Mouse (Mus musculus) neural tube, embryonic 13.5 days (tissue): ENCODE results near the gene Pcyt1b. TPM values are rescaled to one million over a fixed set of nuclear protein-coding genes. Genes with fewer than 3 reads are reported as not detected.

ENCODE experiments used
- ATAC-seq: fragments of 200-750 bp; cut with Nextera tagmentation; 2 replicates; pipeline ENCODE4 v1.8.0; 2017; ENCODE audit warnings: low read depth, mild to moderate bottlenecking, moderate TSS enrichment, moderate library complexity
- H3K27ac ChIP-seq: fragments of 300-500 bp; sonication (generic); replicated peaks from 2 replicates; pipeline ENCODE4 v1.5.1; 2015; ENCODE audit warnings: moderate library complexity, mild to moderate bottlenecking, inconsistent platforms
- H3K27me3 ChIP-seq: fragments of 300-500 bp; sonication (generic); 2 replicates; pipeline ENCODE4 v1.6.1; 2015; ENCODE audit warnings: mild to moderate bottlenecking, inconsistent platforms
- H3K36me3 ChIP-seq: fragments of 300-500 bp; sonication (generic); 2 replicates; pipeline ENCODE4 v1.6.1; 2015; ENCODE audit warnings: mild to moderate bottlenecking, inconsistent platforms
- H3K4me1 ChIP-seq: fragments of 300-500 bp; sonication (generic); replicated peaks from 2 replicates; pipeline ENCODE4 v1.6.1; 2015; ENCODE audit warnings: inconsistent platforms
- H3K4me2 ChIP-seq: fragments of 300-500 bp; sonication (generic); 2 replicates; pipeline ENCODE4 v1.6.1; 2015; ENCODE audit warnings: inconsistent platforms, mild to moderate bottlenecking, moderate library complexity
- H3K4me3 ChIP-seq: fragments of 300-500 bp; sonication (generic); 2 replicates; pipeline ENCODE4 v1.5.1; 2015; ENCODE audit warnings: mild to moderate bottlenecking, inconsistent platforms
- H3K9ac ChIP-seq: fragments of 300-500 bp; sonication (generic); 2 replicates; pipeline ENCODE4 v1.6.1; 2015; ENCODE audit warnings: moderate library complexity, mild to moderate bottlenecking, inconsistent platforms
- H3K9me3 ChIP-seq: fragments of 300-500 bp; sonication (generic); 2 replicates; pipeline ENCODE4 v1.6.1; 2016; ENCODE audit warnings: inconsistent platforms
- WGBS: fragments of 180-500 bp; shearing (Covaris S2); methylation state at CpG from one replicate; pipeline ENCODE4 v1.1.7; 2015; 5-methylcytosine and 5-hydroxymethylcytosine counted together
- polyA plus RNA-seq: library from polyadenylated mRNA; unstranded; fragments of >200 nt; fragmentation: Nextera tagmentation; extraction: Ambion mirVana; gene quantifications from 2 replicates; pipeline ENCODE4 v1.2.1, GENCODE M21; 2015

Pcyt1b gene
- polyA plus RNA-seq, 1 experiment from 2014 or later = 21.8 TPM

DNA sequence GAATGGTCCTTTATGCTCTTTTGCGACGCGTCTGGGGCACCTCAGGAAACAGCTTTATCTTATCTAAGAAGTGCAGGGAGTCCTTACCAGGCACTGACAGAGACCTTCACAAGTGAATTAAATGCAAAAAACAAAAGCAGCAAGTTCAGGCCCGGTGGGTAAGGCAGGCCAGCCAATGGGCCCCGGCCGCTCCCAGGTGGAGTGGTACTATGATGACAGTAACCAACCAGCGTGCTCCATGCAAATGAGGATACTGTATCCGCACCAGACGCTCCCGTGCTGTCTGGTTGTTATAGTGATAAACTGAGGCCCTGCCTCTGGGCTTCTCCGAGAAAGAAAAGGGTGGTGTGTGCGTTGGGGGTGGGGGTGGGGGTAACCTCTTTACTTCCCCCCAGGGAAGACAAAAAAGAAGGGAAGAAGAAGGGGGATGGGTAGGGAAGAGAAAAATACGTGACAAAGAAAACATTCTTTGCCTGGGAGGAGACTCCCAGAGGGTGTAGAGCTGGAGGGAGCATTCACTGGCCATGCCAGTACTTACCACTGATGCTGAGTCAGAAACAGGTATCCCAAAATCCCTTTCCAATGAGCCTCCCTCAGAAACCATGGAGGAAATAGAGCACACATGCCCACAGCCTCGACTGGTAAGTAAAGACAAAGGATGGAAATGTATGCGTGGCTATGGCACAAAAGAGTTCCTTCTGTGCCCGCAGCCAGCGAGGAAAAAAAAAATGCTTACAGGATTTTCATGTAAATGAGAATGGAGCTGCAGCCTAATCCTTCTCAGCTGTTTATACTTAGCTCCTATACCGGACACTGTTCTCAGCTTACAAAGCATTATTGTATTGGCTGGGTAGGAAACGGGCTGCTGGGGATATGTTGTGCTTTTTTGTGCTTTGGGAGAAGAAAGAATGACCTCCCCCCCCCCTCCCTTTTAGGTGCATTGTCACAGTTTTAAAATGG lies 20.5 kb downstream of the Pcyt1b start:
- no peaks in the 10 kb centered on the region for H3K27me3 ChIP-seq
- WGBS = 14% methylated on average over 19 of the region's 19 CpGs
- H3K36me3 ChIP-seq = no peaks in the 10 kb centered on the region
- H3K9ac ChIP-seq = peak overlapping the region; percentile 71
- peak overlapping the region; percentile 57 for H3K4me2 ChIP-seq
- H3K4me1 ChIP-seq = peaks cover 9% of the 10 kb centered on the region
- ATAC-seq = peak; percentile 100
- no peaks in the 10 kb centered on the region for H3K9me3 ChIP-seq
- peak overlapping the region; percentile 90 for H3K27ac ChIP-seq
- peak overlapping the region; percentile 41 for H3K4me3 ChIP-seq

DNA sequence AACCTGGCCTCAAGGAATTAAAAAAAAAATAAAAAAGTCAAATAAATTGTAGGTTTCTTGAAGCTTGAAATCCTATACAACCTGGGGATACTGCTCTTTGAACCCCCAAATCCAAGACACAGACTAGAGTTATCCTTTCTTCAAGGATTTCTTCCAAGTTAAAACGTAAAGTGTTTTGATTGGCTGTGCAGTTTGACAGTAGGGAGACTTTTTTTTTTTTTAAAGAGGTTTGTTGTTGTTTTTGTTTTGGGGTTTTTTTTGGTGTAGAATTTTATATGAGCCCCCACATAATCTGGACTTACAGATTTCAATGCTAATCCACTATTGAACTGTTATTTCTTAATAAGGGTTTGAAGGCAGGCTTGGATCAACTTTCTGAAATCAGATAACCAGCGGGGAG lies 21.6 kb downstream of the Pcyt1b start:
- 70% methylated on average over 2 of the region's 2 CpGs for WGBS
- H3K9ac ChIP-seq = peak overlapping the region; percentile 71; the same call in 1 of the 2 replicates

DNA sequence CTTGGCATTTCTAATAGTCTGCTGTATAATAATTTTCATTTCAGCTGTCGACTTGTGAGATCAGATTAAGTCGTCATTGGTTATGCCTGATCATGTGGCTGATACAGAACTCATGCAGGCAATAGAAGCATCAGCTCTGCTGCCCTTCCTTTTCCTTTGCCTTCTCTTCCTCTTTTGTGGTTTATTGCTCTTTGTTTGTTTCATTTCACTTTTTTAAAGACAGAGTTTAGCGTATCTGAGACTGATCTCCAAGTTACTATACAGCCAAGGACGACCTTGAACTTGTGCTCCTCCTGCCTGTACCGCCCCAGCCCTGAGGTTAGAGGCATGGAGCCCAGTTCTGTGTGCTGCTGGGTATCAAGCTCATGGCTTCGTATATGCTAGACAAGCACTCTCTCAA lies 34.6 kb downstream of the Pcyt1b start:
- Histone ChIP-seq H3K36me3 (no peaks in the 10 kb centered on the region), H3K4me3 (no peak overlapping the region), H3K9ac (no peak overlapping the region), H3K4me1 (no peaks in the 10 kb centered on the region), H3K27ac (no peak overlapping the region), H3K27me3 (no peaks in the 10 kb centered on the region), H3K4me2 (no peak overlapping the region), H3K9me3 (no peaks in the 10 kb centered on the region)
- no peak for ATAC-seq
- 79% methylated on average over 6 of the region's 6 CpGs for WGBS

More for the DNA sequence above, 21.6 kb downstream of the Pcyt1b start:
- peaks cover 9% of the 10 kb centered on the region for H3K4me1 ChIP-seq
- peak overlapping the region; percentile 90 for H3K27ac ChIP-seq
- H3K36me3 ChIP-seq = no peaks in the 10 kb centered on the region
- peak overlapping the region; percentile 41 for H3K4me3 ChIP-seq
- no peaks in the 10 kb centered on the region for H3K27me3 ChIP-seq
- no peak for ATAC-seq
- no peaks in the 10 kb centered on the region for H3K9me3 ChIP-seq
- H3K4me2 ChIP-seq = peak overlapping the region; percentile 57

DNA sequence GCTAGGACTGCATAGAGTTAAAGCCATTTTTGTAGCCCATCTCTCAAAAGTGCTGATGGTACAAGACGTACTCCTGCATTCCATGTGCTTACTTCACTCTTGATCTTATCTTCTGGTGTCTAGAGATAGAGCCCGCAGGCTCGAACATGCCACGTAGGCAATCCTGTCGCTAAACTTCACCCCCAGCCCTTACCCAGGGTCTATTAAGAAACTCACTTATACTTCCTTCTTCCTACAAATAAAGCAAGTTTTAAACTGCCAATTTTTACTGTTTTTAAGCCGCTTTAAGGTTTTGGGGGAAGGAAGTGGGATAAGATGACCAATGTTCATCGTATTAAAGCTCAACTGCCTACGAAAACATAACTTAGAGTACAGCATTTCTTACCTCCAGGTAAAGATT lies 36.0 kb downstream of the Pcyt1b start:
- no peak for ATAC-seq
- no peaks in the 10 kb centered on the region for H3K9me3 ChIP-seq
- H3K4me2 ChIP-seq = no peak overlapping the region
- whole genome bisulfite sequencing = 84% methylated on average over 8 of the region's 8 CpGs
- no peaks in the 10 kb centered on the region for H3K27me3 ChIP-seq
- H3K27ac ChIP-seq = no peak overlapping the region
- no peak overlapping the region for H3K4me3 ChIP-seq
- H3K9ac ChIP-seq = no peak overlapping the region
- no peaks in the 10 kb centered on the region for H3K36me3 ChIP-seq
- no peaks in the 10 kb centered on the region for H3K4me1 ChIP-seq

DNA sequence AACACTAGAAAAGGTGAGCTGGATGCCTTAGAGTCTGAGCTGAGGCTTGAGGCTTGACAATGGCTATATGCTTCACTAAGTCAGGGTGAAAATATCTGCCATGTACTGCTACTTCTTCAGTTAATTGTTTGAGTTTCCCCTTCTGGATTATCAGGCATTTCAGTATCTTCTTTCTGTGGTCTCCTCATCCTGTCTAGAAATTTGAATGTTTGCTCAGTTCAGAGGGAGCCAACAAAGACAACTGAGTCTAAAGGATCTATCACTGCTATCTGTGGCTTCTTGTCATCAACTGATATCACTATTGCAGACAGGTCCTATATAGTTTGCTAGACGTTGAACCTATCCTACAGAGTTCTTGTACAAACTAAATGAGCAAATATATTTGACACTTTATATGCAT lies 42.9 kb downstream of the Pcyt1b start:
- H3K4me1 ChIP-seq = 0 out of 2 replicates have a peak, but pooled peaks cover 7% of the 10 kb centered on the region
- H3K9ac ChIP-seq = no peak overlapping the region
- H3K27me3 ChIP-seq = no peaks in the 10 kb centered on the region
- ATAC-seq = no peak
- no peak overlapping the region for H3K27ac ChIP-seq
- no peaks in the 10 kb centered on the region for H3K36me3 ChIP-seq
- H3K4me3 ChIP-seq = no peak overlapping the region
- no peaks in the 10 kb centered on the region for H3K9me3 ChIP-seq
- H3K4me2 ChIP-seq = no peak overlapping the region
- WGBS = 89% methylated on average over 1 of the region's 1 CpGs

DNA sequence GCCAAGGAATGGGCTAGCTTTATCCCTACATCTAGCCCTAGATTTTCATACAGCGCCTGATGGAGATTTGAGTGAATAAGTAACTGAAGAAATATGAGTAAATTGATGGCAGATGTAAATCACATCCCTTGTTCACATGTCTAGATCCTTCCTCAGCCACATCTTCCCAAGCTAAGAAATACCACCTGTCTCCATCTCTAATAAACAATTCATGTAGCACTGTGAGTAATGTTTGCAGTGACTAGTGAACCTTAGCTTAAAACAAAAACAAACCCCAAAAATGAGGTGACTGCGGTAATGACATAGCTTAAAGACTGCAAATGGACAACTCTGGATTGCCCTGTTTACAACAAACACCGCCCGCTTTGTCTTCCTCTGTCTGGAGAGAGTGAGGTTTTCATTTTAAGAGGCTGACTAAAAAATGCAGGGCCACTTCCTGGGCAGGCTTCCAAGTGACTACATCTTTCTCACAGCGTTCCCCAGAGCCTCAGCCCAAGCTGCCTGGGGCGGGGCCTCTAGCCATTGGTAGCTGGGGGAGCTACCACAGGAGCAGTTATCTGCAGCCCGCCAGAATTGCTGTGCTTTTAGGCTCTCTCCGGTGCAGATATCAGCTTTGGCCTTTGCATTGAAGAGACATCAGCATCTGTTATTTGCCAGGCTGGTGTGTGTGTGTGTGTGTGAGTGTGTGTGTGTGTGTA lies 46.0 kb downstream of the Pcyt1b start:
- Histone ChIP-seq H3K4me1 (0 out of 2 replicates have a peak, but pooled peaks cover 7% of the 10 kb centered on the region), H3K27ac (no peak overlapping the region), H3K4me3 (no peak overlapping the region), H3K27me3 (no peaks in the 10 kb centered on the region), H3K9ac (no peak overlapping the region), H3K36me3 (no peaks in the 10 kb centered on the region), H3K4me2 (peak overlapping the region; percentile 5; the same call in 1 of the 2 replicates), H3K9me3 (no peaks in the 10 kb centered on the region)
- 48% methylated on average over 8 of the region's 8 CpGs for WGBS
- peak; percentile 79 for ATAC-seq

DNA sequence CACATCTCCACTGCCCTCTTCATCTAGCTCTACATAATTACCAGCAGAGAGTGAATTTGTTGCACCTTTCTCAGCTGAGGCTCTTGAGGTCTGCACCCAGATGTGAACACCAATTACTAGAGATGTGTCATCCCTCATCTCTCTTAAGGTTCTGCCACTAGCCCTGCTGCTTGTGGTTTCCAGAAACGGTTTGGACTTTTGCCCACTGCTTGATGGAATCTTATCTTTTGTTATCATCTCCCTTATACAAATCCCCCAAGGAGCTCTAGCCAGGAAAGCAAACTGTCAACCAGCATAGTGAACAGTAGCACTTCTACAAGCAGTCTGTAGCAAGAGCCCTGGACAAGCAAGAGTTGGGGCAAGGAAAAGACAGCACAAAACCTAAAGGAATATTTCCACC lies 57.9 kb downstream of the Pcyt1b start:
- WGBS = 78% methylated on average over 1 of the region's 1 CpGs
- no peak overlapping the region for H3K4me3 ChIP-seq
- H3K9me3 ChIP-seq = no peaks in the 10 kb centered on the region
- no peaks in the 10 kb centered on the region for H3K27me3 ChIP-seq
- H3K4me1 ChIP-seq = no peaks in the 10 kb centered on the region
- H3K9ac ChIP-seq = no peak overlapping the region
- ATAC-seq = no peak
- H3K36me3 ChIP-seq = no peaks in the 10 kb centered on the region
- no peak overlapping the region for H3K27ac ChIP-seq
- H3K4me2 ChIP-seq = no peak overlapping the region

DNA sequence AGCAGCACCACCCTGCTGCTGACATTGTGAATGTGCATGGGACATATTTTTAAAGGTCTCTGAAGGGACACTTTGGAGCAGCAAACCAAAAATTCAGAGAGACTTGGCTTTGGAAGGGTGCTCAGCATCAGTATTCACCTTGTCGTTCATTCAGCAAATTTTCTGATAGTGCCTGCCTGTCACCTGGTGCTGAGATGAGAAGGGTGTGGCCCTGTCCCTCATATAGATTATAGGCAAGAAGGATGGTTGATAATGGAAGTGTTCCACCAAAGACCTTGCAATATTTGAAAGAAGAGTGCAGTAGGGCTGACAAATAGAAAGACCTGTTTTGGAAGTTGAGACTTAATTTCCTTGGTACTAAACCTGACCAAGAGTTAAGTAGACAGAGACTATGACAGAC lies 74.9 kb downstream of the Pcyt1b start:
- 0 out of 2 replicates have a peak, but pooled peaks cover 4% of the 10 kb centered on the region for H3K36me3 ChIP-seq
- no peaks in the 10 kb centered on the region for H3K9me3 ChIP-seq
- no peak overlapping the region for H3K4me2 ChIP-seq
- H3K4me3 ChIP-seq = no peak overlapping the region
- no peak overlapping the region for H3K27ac ChIP-seq
- 81% methylated on average over 1 of the region's 1 CpGs for WGBS
- ATAC-seq = no peak
- no peak overlapping the region for H3K9ac ChIP-seq
- no peaks in the 10 kb centered on the region for H3K27me3 ChIP-seq
- H3K4me1 ChIP-seq = 0 out of 2 replicates have a peak, but pooled peaks cover 9% of the 10 kb centered on the region

DNA sequence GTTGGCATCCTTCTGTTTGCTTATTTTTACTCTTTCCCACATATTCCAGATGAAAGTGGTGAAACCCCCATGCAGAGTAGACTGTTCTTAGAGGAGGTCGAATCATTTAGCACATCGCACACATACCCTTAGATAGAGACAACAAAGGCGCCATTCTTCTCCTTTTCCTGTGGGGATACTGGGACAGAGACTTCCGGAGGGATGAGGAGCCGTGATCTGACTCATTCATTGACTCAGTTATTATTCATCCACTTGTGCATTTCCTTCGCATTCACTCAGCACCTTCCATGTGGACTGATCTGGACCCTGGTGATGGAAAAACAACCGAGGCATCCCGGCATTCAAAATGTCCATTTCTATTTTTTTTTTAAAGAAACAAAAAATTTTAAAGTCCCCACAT lies 76.2 kb downstream of the Pcyt1b start:
- WGBS = 74% methylated on average over 8 of the region's 8 CpGs
- H3K4me3 ChIP-seq = no peak overlapping the region
- H3K27me3 ChIP-seq = no peaks in the 10 kb centered on the region
- 0 out of 2 replicates have a peak, but pooled peaks cover 9% of the 10 kb centered on the region for H3K4me1 ChIP-seq
- peaks cover 13% of the 10 kb centered on the region for H3K36me3 ChIP-seq
- no peak for ATAC-seq
- no peak overlapping the region for H3K9ac ChIP-seq
- no peaks in the 10 kb centered on the region for H3K9me3 ChIP-seq
- no peak overlapping the region for H3K27ac ChIP-seq
- H3K4me2 ChIP-seq = no peak overlapping the region

DNA sequence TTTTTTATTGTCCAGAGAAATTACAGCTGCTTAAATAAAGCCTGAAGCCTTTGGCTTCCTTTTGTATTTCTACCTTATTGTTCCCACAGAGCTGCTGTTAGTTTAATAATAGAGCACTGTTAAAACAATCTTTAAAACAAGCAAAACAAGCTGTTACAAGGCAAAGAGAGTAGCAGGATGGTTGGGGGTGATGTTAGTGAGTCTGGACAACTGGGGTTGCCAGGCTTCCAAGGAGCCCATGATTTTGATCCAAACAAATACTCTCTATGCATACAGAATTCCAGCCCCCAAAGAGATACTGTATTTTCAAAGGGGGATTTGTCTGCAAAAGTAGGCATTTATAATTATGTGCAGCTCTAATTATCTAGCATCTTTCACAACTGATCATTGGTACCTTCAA lies 77.7 kb downstream of the Pcyt1b start:
- Histone ChIP-seq H3K4me3 (no peak overlapping the region), H3K4me2 (no peak overlapping the region), H3K36me3 (peaks cover 13% of the 10 kb centered on the region), H3K27ac (no peak overlapping the region), H3K9me3 (no peaks in the 10 kb centered on the region), H3K27me3 (no peaks in the 10 kb centered on the region), H3K4me1 (0 out of 2 replicates have a peak, but pooled peaks cover 9% of the 10 kb centered on the region), H3K9ac (no peak overlapping the region)
- no peak for ATAC-seq

DNA sequence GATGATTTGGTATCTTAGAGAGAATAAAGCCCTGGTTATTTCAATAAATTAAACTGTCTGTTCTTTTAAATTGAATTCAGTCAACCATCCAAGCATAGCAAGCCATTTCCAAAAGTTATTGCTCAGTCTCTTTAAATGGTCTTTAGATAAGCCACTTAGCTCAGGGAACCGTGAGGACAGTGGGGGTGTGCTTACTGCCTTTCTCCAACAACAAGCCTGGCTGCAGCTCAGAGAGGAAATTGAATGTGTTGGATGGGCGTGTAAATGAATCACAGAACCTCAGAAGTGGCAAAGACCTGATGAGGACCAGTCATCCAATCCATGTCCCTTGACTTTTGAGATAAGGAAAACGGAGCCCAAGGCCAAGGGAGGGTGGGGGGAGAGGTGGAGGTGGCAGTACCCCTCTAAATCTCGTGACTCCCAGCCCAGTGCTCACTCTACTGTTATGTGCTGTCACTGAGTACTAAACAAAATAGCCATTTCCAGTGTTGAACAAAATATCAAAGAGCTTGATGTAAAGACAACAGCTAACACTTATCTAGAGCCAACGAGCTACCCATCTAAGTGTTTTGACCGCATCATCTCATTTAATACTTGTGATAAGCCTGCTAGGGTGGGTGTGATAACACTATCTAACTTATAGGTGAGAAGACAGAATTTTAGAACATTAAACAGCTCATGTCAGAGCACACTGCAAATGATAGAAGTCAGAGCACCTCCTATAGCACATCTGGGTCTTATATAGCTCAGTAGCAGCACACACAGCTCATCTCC lies 78.5 kb downstream of the Pcyt1b start:
- Histone ChIP-seq H3K36me3 (peaks cover 13% of the 10 kb centered on the region), H3K9ac (no peak overlapping the region), H3K9me3 (no peaks in the 10 kb centered on the region), H3K27ac (no peak overlapping the region), H3K4me3 (no peak overlapping the region), H3K4me1 (0 out of 2 replicates have a peak, but pooled peaks cover 9% of the 10 kb centered on the region), H3K27me3 (no peaks in the 10 kb centered on the region), H3K4me2 (no peak overlapping the region)
- no peak for ATAC-seq
- WGBS = 57% methylated on average over 6 of the region's 6 CpGs

DNA sequence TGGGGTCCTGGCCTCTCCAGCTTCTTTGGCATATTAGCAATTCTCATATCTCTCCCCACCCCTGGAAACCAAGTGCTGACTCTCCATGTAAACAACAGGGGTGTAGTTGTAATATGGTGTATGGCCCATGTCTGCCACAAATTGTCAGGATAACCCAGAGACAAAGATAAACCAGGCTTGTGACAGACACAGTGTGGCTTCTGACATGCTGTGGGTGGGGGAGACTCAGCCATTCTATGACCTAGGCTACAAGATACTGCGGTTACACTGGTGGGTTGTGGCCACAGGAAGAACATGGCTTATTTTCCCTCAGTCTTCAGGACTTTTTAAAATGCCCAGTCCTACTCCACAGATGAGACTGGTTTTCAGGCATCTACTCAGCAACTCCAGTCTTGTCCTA lies 94.5 kb downstream of the Pcyt1b start:
- no peaks in the 10 kb centered on the region for H3K27me3 ChIP-seq
- H3K4me3 ChIP-seq = no peak overlapping the region
- H3K9ac ChIP-seq = no peak overlapping the region
- no peaks in the 10 kb centered on the region for H3K36me3 ChIP-seq
- no peak overlapping the region for H3K27ac ChIP-seq
- WGBS = 86% methylated on average over 1 of the region's 1 CpGs
- no peaks in the 10 kb centered on the region for H3K4me1 ChIP-seq
- H3K9me3 ChIP-seq = no peaks in the 10 kb centered on the region
- ATAC-seq = no peak
- no peak overlapping the region for H3K4me2 ChIP-seq
